Mouse (Mus musculus) ES-Bruce4 (cell line): ENCODE measurements around the gene Eva1b. TPM values are rescaled to one million over a fixed set of nuclear protein-coding genes. Genes with fewer than 3 reads are reported as not detected.

Source experiments
- H3K27ac ChIP-seq: 2 replicates; pipeline ENCODE4 v1.5.1; 2012; ENCODE audit warnings: low read length, inconsistent platforms; ENCODE audit not compliant: insufficient read depth
- H3K27me3 ChIP-seq: 2 replicates; pipeline ENCODE4 v1.6.1; 2012; ENCODE audit warnings: mild to moderate bottlenecking, low read length, inconsistent platforms; ENCODE audit not compliant: control insufficient read depth, poor library complexity, insufficient read depth, severe bottlenecking
- H3K36me3 ChIP-seq: 2 replicates; pipeline ENCODE4 v1.6.1; 2012; ENCODE audit warnings: inconsistent platforms, mild to moderate bottlenecking, low read length, moderate library complexity; ENCODE audit not compliant: control insufficient read depth, poor library complexity, insufficient read depth, severe bottlenecking
- H3K4me1 ChIP-seq: one replicate; pipeline ENCODE4 v1.8.1; 2011; ENCODE audit warnings: low read length; ENCODE audit not compliant: control insufficient read depth, insufficient read depth
- H3K4me3 ChIP-seq: 2 replicates; pipeline ENCODE4 v1.5.1; 2011; ENCODE audit warnings: low read depth, mild to moderate bottlenecking, low read length
- H3K9ac ChIP-seq: 2 replicates; pipeline ENCODE4 v1.6.1; 2012; ENCODE audit warnings: low read depth, mild to moderate bottlenecking, inconsistent platforms; ENCODE audit not compliant: poor library complexity, severe bottlenecking
- H3K9me3 ChIP-seq: replicated peaks from 2 replicates; pipeline ENCODE4 v1.6.1; 2012; ENCODE audit warnings: mild to moderate bottlenecking, low read length, inconsistent platforms; ENCODE audit not compliant: control insufficient read depth, poor library complexity, insufficient read depth, severe bottlenecking
- CTCF ChIP-seq: IDR thresholded peaks from one replicate; pipeline ENCODE4 v1.8.1; 2011; ENCODE audit warnings: low read depth, low read length
- EP300 ChIP-seq: IDR thresholded peaks from 2 replicates; pipeline ENCODE4 v1.6.1; 2011; ENCODE audit warnings: low read depth, low read length; ENCODE audit not compliant: insufficient read depth
- POLR2A ChIP-seq: IDR thresholded peaks from one replicate; pipeline ENCODE4 v1.8.1; 2011; ENCODE audit warnings: low read length; ENCODE audit not compliant: insufficient read depth
- polyA plus RNA-seq: library from polyadenylated mRNA; stranded (reverse); fragments of >200 nt; gene quantifications from 2 replicates; pipeline ENCODE4 v1.2.4, GENCODE M21; 2011; ENCODE audit warnings: low read depth; ENCODE audit not compliant: missing spikeins, insufficient read depth, insufficient read length

The Eva1b gene
- polyA plus RNA-seq, 1 experiment, result 15.9 TPM

GRCm38 (mm10) chr4:126194216-126194615 is 46.7 kb downstream of the Eva1b start:
- Histone ChIP-seq H3K4me3 (no peak overlapping the region), H3K9ac (no peak overlapping the region), H3K27me3 (no peaks in the 10 kb centered on the region), H3K9me3 (no peaks in the 10 kb centered on the region), H3K27ac (no peak overlapping the region), H3K4me1 (no peaks in the 10 kb centered on the region), H3K36me3 (peaks cover 68% of the 10 kb centered on the region)
- TF ChIP-seq CTCF, result no peak
- TF ChIP-seq POLR2A, result no peak
- no peak for TF ChIP-seq EP300

- Histone ChIP-seq H3K9me3 (no peaks in the 10 kb centered on the region), H3K36me3 (peaks cover 66% of the 10 kb centered on the region), H3K4me1 (no peaks in the 10 kb centered on the region), H3K9ac (no peak overlapping the region), H3K4me3 (no peak overlapping the region), H3K27me3 (no peaks in the 10 kb centered on the region), H3K27ac (no peak overlapping the region)
- TF ChIP-seq POLR2A (no peak), CTCF (no peak), EP300 (no peak)
These were observed 47.4 kb downstream of the Eva1b start for GRCm38 (mm10) chr4:126194916-126195315.

DNA sequence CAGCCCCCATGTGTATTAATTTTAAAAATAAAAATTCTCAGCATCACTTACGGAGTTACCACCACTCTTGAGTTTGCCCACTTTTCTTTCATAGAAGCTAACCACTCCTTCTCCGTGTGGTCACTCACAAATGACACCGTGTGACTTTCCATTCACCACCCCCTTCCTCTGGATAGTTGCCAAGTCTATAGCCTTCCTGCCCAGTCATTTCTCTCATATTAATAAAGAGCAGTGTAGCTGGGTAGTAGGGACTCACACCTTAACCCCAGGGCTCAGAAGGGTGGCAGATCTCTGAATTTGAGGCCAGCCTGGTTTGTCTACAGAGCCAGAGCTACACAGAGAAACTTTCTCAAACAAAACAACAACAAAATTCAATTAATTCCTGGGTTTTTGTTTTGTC is 49.9 kb downstream of the Eva1b start:
- H3K36me3 ChIP-seq, result peaks cover 46% of the 10 kb centered on the region
- H3K9me3 ChIP-seq, result no peaks in the 10 kb centered on the region
- no peak overlapping the region for H3K4me3 ChIP-seq

More for the DNA sequence above, 49.9 kb downstream of the Eva1b start:
- Histone ChIP-seq H3K4me1 (no peaks in the 10 kb centered on the region), H3K27me3 (no peaks in the 10 kb centered on the region), H3K9ac (no peak overlapping the region), H3K27ac (no peak overlapping the region)
- TF ChIP-seq POLR2A, result no peak
- TF ChIP-seq EP300, result no peak
- no peak for TF ChIP-seq CTCF

Other genes starting within 250 kb of the Eva1b start
- gene Csf3r, start 123.2 kb upstream of the Eva1b start, polyA plus RNA-seq, result not detected in 2 replicates
- 68.4 and 69.5 TPM in 2 replicates for gene Mrps15, start 100.8 kb upstream of the Eva1b start, polyA plus RNA-seq
- gene Oscp1, start 89.2 kb upstream of the Eva1b start, polyA plus RNA-seq, result 2.8 and 5.3 TPM in 2 replicates
- gene Lsm10, start 51.1 kb upstream of the Eva1b start, polyA plus RNA-seq, result 25.4 and 28.8 TPM in 2 replicates
- gene Stk40, start 43.8 kb upstream of the Eva1b start, polyA plus RNA-seq, result 36.4 and 37.5 TPM in 2 replicates
- 5.5 and 6.0 TPM in 2 replicates for gene Sh3d21, start 15.7 kb downstream of the Eva1b start, polyA plus RNA-seq
- gene Thrap3, start 55.0 kb downstream of the Eva1b start, polyA plus RNA-seq, result 456 and 495 TPM in 2 replicates
- gene Map7d1, start 108.6 kb downstream of the Eva1b start, polyA plus RNA-seq, result 29.0 and 31.9 TPM in 2 replicates
- 62.8 TPM in 2 replicates for gene Trappc3, start 114.6 kb downstream of the Eva1b start, polyA plus RNA-seq
- 1.0 and 1.2 TPM in 2 replicates for gene Col8a2, start 139.0 kb downstream of the Eva1b start, polyA plus RNA-seq
- 31.4 and 35.7 TPM in 2 replicates for gene Adprhl2, start 174.0 kb downstream of the Eva1b start, polyA plus RNA-seq
- 4.8 and 5.9 TPM in 2 replicates for gene Tekt2, start 177.9 kb downstream of the Eva1b start, polyA plus RNA-seq